Mouse (Mus musculus): ENCODE results near the gene Cap2.

Gene Cap2

GRCm38 (mm10) chr13:46565913-46566312 lies 64.3 kb downstream of the Cap2 start:
- DNase-seq (ENCODE audit: low read depth, low spot score), result no peak

- DNase-seq (ENCODE audit: low read depth, low spot score), result no peak
These were observed 67.8 kb downstream of the Cap2 start for GRCm38 (mm10) chr13:46569469-46569868.

- DNase-seq (ENCODE audit: low read depth, low spot score), result no peak
These were observed 69.5 kb downstream of the Cap2 start for GRCm38 (mm10) chr13:46571141-46571592.

- no peak for DNase-seq (ENCODE audit: low read depth, low spot score)
These were observed 70.5 kb downstream of the Cap2 start for GRCm38 (mm10) chr13:46571961-46572647.

- no peak for DNase-seq (ENCODE audit: low read depth, low spot score)
These were observed 71.1 kb downstream of the Cap2 start for GRCm38 (mm10) chr13:46572648-46573163.

GRCm38 (mm10) chr13:46574201-46574600 lies 72.6 kb downstream of the Cap2 start:
- DNase-seq (ENCODE audit: low read depth, low spot score), result no peak

- DNase-seq (ENCODE audit: low read depth, low spot score), result no peak
These were observed 73.1 kb downstream of the Cap2 start for GRCm38 (mm10) chr13:46574707-46575106.

GRCm38 (mm10) chr13:46584860-46585259 lies 83.2 kb downstream of the Cap2 start:
- no peak for DNase-seq (ENCODE audit: low read depth, low spot score)

- no peak for DNase-seq (ENCODE audit: low read depth, low spot score)
These were observed 86.2 kb downstream of the Cap2 start for GRCm38 (mm10) chr13:46587717-46588289.

GRCm38 (mm10) chr13:46588606-46589005 lies 87.0 kb downstream of the Cap2 start:
- no peak for DNase-seq (ENCODE audit: low read depth, low spot score)

- no peak for DNase-seq (ENCODE audit: low read depth, low spot score)
These were observed 89.2 kb downstream of the Cap2 start for GRCm38 (mm10) chr13:46590885-46591284.

GRCm38 (mm10) chr13:46600694-46601093 lies 99.0 kb downstream of the Cap2 start:
- no peak for DNase-seq (ENCODE audit: low read depth, low spot score)

- DNase-seq (ENCODE audit: low read depth, low spot score), result no peak
These were observed 99.7 kb downstream of the Cap2 start for GRCm38 (mm10) chr13:46601386-46601785.

GRCm38 (mm10) chr13:46602674-46603073 lies 101.0 kb downstream of the Cap2 start:
- no peak for DNase-seq (ENCODE audit: low read depth, low spot score)

GRCm38 (mm10) chr13:46611033-46611432 lies 109.4 kb downstream of the Cap2 start:
- no peak for DNase-seq (ENCODE audit: low read depth, low spot score)

- DNase-seq (ENCODE audit: low read depth, low spot score), result no peak
These were observed 112.1 kb downstream of the Cap2 start for GRCm38 (mm10) chr13:46613694-46614272.

GRCm38 (mm10) chr13:46616673-46617362 lies 115.2 kb downstream of the Cap2 start:
- no peak for DNase-seq (ENCODE audit: low read depth, low spot score)

- no peak for DNase-seq (ENCODE audit: low read depth, low spot score)
These were observed 118.0 kb downstream of the Cap2 start for GRCm38 (mm10) chr13:46619633-46620032.

- DNase-seq (ENCODE audit: low read depth, low spot score), result no peak
These were observed 119.5 kb downstream of the Cap2 start for GRCm38 (mm10) chr13:46620964-46621757.

GRCm38 (mm10) chr13:46626608-46627007 lies 125.0 kb downstream of the Cap2 start:
- no peak for DNase-seq (ENCODE audit: low read depth, low spot score)

GRCm38 (mm10) chr13:46627841-46628240 lies 126.2 kb downstream of the Cap2 start:
- no peak for DNase-seq (ENCODE audit: low read depth, low spot score)
